Mouse (Mus musculus) layer of hippocampus, adult 2 months (tissue): Measurements from ENCODE around the gene Cyp2u1. TPM values are rescaled to one million over a fixed set of nuclear protein-coding genes. Genes with fewer than 3 reads are reported as not detected.

Source experiments
- DNase-seq, 2 experiments: peaks; one replicate each; pipeline ENCODE4 v3.0.0; 2022; ENCODE audit warnings: low spot score in 2 of 2
- H3K27ac ChIP-seq: fragments of 200-600 bp; 2 replicates; pipeline ENCODE4 v1.8.1; 2022
- H3K4me3 ChIP-seq: fragments of 200-600 bp; 2 replicates; pipeline ENCODE4 v1.8.1; 2022; ENCODE audit warnings: mild to moderate bottlenecking
- CTCF ChIP-seq: fragments of 200-600 bp; conservative IDR thresholded peaks from 2 replicates; pipeline ENCODE4 v1.8.1; 2022; ENCODE audit warnings: antibody characterized with exemption, mild to moderate bottlenecking, moderate library complexity
- total RNA-seq, 2 experiments: library from RNA; stranded (reverse); gene quantifications; 2 replicates each; pipeline ENCODE4 v1.2.3; 2021

Gene Cyp2u1
- total RNA-seq, 2 experiments from 2014 or later: 16.8 to 19.5 TPM

- TF ChIP-seq CTCF: no peak
- no peak for DNase-seq
- Histone ChIP-seq H3K4me3 (no peak overlapping the region), H3K27ac (no peak overlapping the region)
Measured at GRCm38 (mm10) chr3:131295513-131296200, 7.4 kb downstream of the Cyp2u1 start.

GRCm38 (mm10) chr3:131294503-131294902 lies 8.5 kb downstream of the Cyp2u1 start:
- TF ChIP-seq CTCF: peak; percentile 36; the same call in 1 of the 2 replicates
- no peak for DNase-seq

GRCm38 (mm10) chr3:131292959-131293358 lies 10.1 kb downstream of the Cyp2u1 start:
- no peak overlapping the region for H3K4me3 ChIP-seq
- TF ChIP-seq CTCF: no peak
- DNase-seq: no peak

More at GRCm38 (mm10) chr3:131294503-131294902, 8.5 kb downstream of the Cyp2u1 start:
- Histone ChIP-seq H3K4me3 (no peak overlapping the region), H3K27ac (no peak overlapping the region)

GRCm38 (mm10) chr3:131292349-131292748 lies 10.7 kb downstream of the Cyp2u1 start:
- no peak overlapping the region for H3K27ac ChIP-seq
- no peak overlapping the region for H3K4me3 ChIP-seq
- TF ChIP-seq CTCF: no peak
- no peak for DNase-seq

More at GRCm38 (mm10) chr3:131292959-131293358, 10.1 kb downstream of the Cyp2u1 start:
- no peak overlapping the region for H3K27ac ChIP-seq

DNA sequence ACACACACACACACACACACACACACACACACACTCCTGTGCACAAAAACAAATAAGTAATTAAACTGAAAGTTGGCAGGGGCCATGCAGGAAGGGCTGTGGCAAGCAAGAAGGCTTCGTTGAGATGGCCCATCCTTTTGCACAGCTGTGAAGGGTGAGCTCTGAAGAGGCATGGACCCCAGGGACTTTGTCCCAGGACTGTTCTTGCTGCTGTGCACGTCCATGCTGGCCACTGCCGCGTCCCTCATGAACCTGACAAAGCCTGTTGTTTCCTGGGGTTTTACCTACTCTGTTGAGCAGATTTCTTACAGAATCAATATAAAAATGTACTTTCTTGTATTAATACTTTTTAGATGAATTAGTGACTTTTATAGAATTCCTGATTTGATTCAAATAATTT lies 11.1 kb downstream of the Cyp2u1 start:
- Histone ChIP-seq H3K4me3 (no peak overlapping the region), H3K27ac (no peak overlapping the region)
- no peak for TF ChIP-seq CTCF
- DNase-seq: no peak

DNA sequence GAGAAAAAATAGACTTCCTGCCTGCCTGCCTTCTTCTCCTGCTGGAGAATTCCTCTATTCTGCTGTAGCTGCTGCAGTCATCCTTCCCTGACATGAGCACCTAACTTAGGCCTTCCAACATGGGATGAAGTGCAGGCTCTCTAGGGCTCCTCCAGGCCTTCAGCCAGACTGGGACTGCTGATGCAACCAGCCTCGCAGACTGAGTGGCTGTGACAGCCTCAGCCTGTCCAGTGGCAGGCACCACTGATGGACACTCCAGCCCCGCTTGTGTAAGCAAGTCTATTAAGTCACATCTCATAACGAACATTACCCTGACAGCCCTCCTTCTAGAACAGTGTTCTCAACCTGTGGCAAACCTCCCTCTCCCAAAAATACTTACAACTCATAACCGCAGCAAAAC lies 28.9 kb downstream of the Cyp2u1 start:
- no peak for DNase-seq
- Histone ChIP-seq H3K4me3 (no peak overlapping the region), H3K27ac (no peak overlapping the region)
- TF ChIP-seq CTCF: no peak

DNA sequence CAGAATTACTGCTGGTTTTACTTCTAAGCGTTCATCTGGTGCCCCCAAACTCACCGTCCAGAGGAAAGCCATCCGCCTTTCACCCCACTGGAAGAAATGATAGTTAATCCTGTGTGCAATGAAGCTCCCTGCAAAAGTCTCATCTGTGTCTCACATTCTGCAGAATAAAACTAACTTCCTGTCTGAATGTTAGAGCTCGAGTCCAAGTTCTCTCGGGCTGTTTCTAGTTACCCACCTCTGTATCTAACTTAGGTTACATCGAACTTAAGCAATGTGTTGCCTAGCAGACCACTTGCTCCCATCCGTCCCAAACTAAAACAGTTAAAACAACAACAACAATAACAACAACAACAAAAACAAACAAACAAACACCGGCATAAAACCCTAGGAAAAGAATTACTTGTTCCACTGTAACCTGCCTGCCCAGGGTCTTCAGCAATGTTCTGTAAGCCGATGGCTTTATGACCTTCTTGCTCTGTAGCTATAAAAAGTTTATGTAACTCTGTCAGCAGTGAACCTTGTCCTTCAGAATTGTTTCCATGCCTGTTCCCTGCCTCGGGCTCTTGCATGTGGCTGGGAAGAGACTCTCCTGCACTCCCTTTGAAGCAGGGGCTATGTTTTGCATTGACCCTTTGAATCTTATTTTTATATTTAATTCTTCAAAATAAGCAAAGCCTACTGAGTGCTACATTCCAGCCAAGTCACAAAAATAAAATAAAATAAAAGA lies 30.5 kb downstream of the Cyp2u1 start:
- peak overlapping the region; percentile 80 for H3K4me3 ChIP-seq
- H3K27ac ChIP-seq: peak overlapping the region; percentile 83; the same call in 1 of the 2 replicates
- no peak for DNase-seq
- no peak for TF ChIP-seq CTCF

DNA sequence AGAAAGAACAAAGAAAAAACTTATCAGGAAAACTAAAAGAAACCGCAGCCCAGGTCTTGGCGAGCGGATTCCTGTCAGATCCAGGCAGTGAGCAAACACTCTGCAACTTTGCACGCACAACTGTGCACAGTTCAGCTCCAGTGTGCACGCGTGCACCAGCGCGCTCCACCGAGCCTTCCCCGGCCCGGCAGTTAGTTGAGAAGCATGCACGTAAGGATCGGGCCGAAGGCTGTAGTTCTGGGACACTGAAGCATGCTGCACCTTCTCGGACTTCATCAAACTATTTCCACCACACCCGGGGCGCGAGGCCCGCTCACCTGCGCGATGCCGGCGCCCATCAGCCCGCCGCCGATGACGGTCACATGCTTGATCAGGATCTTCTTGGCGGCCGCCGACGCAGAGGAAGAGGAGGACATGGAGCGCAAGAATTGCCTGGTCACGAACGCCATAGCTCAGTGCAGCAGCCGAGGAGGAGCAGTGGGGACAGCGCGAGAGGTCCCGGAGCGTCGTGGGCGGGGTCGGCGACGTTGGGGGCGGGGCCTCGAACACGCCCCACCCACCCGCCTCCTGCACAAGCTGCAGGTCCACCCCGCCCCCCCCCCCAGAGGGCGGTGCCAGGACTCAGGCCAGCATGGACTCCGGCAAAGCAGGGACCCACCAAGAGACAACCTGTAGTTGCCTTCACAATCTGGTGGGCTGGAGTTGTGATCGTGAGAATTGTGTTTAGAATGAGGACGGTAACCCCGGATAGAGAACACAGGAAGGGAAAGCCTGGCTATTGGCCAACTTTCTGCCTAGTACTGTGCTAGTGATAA lies 31.3 kb downstream of the Cyp2u1 start, which contains the start of gene Hadh:
Gene Hadh (minus strand): TSS at position 543 of the 815 bp plus-strand sequence.
- Histone ChIP-seq H3K27ac (peak within 1 kb of the TSS; percentile 83), H3K4me3 (peak within 1 kb of the TSS; percentile 80)
- TF ChIP-seq CTCF: no peak
- peak; percentile 74 to 80 for DNase-seq

DNA sequence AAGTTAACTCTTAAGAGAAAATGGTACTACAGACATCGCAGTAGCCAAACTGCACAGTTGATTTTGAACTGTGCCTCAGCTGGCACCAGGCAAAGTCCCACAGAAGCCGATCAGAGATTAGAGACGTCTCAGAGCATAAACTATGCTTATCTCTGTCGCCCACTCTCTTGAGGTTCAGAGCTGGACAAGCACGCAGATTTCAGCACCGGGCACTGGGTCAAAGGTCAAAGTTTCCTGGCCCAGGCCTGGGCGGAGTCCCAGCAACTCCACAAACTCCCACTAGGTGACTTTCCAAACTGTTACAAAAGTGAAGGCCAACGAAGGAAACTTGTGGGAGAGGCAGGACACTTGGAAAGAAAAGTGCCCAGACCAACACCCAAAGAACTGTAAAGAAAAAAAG lies 31.9 kb downstream of the Cyp2u1 start:
- TF ChIP-seq CTCF: peak; percentile 54
- peak overlapping the region; percentile 83 for H3K27ac ChIP-seq
- H3K4me3 ChIP-seq: peak overlapping the region; percentile 80
- DNase-seq: no peak

GRCm38 (mm10) chr3:131270381-131270780 lies 32.6 kb downstream of the Cyp2u1 start:
- no peak overlapping the region for H3K27ac ChIP-seq
- TF ChIP-seq CTCF: no peak
- no peak overlapping the region for H3K4me3 ChIP-seq
- no peak for DNase-seq

- H3K27ac ChIP-seq: no peak overlapping the region
- no peak for DNase-seq
- no peak for TF ChIP-seq CTCF
- H3K4me3 ChIP-seq: no peak overlapping the region
Measured at GRCm38 (mm10) chr3:131266366-131267050, 36.5 kb downstream of the Cyp2u1 start.

DNA sequence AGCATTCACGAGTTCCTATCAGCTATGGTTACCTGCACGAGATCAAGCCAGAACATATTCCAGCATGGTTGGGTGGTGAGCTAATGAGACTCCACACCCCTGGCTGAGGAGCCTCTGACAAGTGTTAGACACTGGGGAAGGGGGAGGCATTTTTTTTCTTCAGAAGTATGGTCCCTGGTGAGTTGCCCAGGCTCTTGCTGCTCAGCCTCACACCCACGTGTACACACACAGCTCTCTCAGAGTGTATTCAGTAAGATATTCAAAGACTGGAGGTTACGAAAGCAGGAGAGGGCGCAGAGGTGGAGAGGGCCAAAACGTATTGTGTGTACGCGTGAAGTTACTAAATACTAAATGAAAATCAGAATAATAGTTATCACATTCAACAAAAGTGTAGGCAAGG lies 37.5 kb downstream of the Cyp2u1 start:
- no peak for TF ChIP-seq CTCF
- Histone ChIP-seq H3K4me3 (no peak overlapping the region), H3K27ac (no peak overlapping the region)
- DNase-seq: no peak
